Mouse (Mus musculus) limb, embryonic 11.5 days (tissue): ENCODE measurements around the gene Ctdsp2. TPM values are rescaled to one million over a fixed set of nuclear protein-coding genes. Genes with fewer than 3 reads are reported as not detected.

Source experiments
- ATAC-seq: fragments of 200-750 bp; cut with Nextera tagmentation; 2 replicates; pipeline ENCODE4 v1.8.0; 2017; ENCODE audit warnings: low read depth; ENCODE audit not compliant: insufficient number of reproducible peaks, low FRiP score, low TSS enrichment
- DNase-seq: peaks from one replicate; pipeline ENCODE4 v3.0.0-alpha.2; 2015; ENCODE audit warnings: low spot score
- H3K27ac ChIP-seq: fragments of 300-500 bp; sonication (generic); replicated peaks from 2 replicates; pipeline ENCODE4 v1.5.1; 2014; ENCODE audit warnings: low read depth, mild to moderate bottlenecking, low read length
- H3K27me3 ChIP-seq: fragments of 300-500 bp; sonication (generic); 2 replicates; pipeline ENCODE4 v1.6.1; 2014; ENCODE audit warnings: mild to moderate bottlenecking, low read length, mixed read lengths; ENCODE audit not compliant: control insufficient read depth, insufficient read depth
- H3K36me3 ChIP-seq: fragments of 300-500 bp; sonication (generic); 2 replicates; pipeline ENCODE4 v1.6.1; 2014; ENCODE audit warnings: mild to moderate bottlenecking, low read length, moderate library complexity, mixed read lengths; ENCODE audit not compliant: control insufficient read depth, insufficient read depth
- H3K4me1 ChIP-seq: fragments of 300-500 bp; sonication (generic); 2 replicates; pipeline ENCODE4 v1.6.1; 2014; ENCODE audit warnings: low read length, mixed read lengths; ENCODE audit not compliant: control insufficient read depth, insufficient read depth
- H3K4me2 ChIP-seq: fragments of 300-500 bp; sonication (generic); 2 replicates; pipeline ENCODE4 v1.6.1; 2014; ENCODE audit warnings: low read depth, mild to moderate bottlenecking, moderate library complexity; ENCODE audit not compliant: severe bottlenecking
- H3K4me3 ChIP-seq: fragments of 300-500 bp; sonication (generic); 2 replicates; pipeline ENCODE4 v1.5.1; 2014; ENCODE audit warnings: low read depth, low read length
- H3K9ac ChIP-seq: fragments of 300-500 bp; sonication (generic); 2 replicates; pipeline ENCODE4 v1.6.1; 2014; ENCODE audit warnings: mild to moderate bottlenecking, low read length
- H3K9me3 ChIP-seq: fragments of 300-500 bp; sonication (generic); 2 replicates; pipeline ENCODE4 v1.6.1; 2016; ENCODE audit warnings: low read length; ENCODE audit not compliant: control insufficient read depth
- WGBS: fragments of 180-500 bp; shearing (Covaris S2); extraction: QIAGEN DNeasy Blood & Tissue Kit; methylation state at CpG from one replicate; pipeline ENCODE4 v1.1.7; 2014; 5-methylcytosine and 5-hydroxymethylcytosine counted together
- microRNA counts: library from miRNA; unstranded; fragments of <30 nt; microRNA quantifications from one replicate; lab custom pipeline; 2016
- microRNA-seq: library from miRNA; unstranded; fragments of <30 nt; microRNA quantifications from one replicate; pipeline ENCODE4, GENCODE M21; 2016
- polyA plus RNA-seq: library from polyadenylated mRNA; unstranded; fragments of >200 nt; fragmentation: Nextera tagmentation; extraction: Ambion mirVana; gene quantifications from 2 replicates; pipeline ENCODE4 v1.2.1, GENCODE M21; 2014

The Ctdsp2 gene
- polyA plus RNA-seq, 1 experiment from 2014 or later = 77.3 TPM

- 5% methylated on average over 35 of the region's 35 CpGs for WGBS
- DNase-seq = no peak
These were observed 70.3 kb downstream of the Ctdsp2 start for GRCm38 (mm10) chr10:127048608-127049394.

More at GRCm38 (mm10) chr10:127048608-127049394, 70.3 kb downstream of the Ctdsp2 start:
- Histone ChIP-seq H3K36me3 (no peaks in the 10 kb centered on the region; the same call in 1 of the 2 replicates), H3K4me2 (peak overlapping the region; percentile 17; the same call in 1 of the 2 replicates), H3K9me3 (no peaks in the 10 kb centered on the region), H3K4me1 (0 out of 2 replicates have a peak, but pooled peaks cover 6% of the 10 kb centered on the region), H3K27me3 (peaks cover 39% of the 10 kb centered on the region), H3K4me3 (0 out of 2 replicates have a peak overlapping the region, but pooled peaks have one; percentile 5), H3K27ac (no peak overlapping the region), H3K9ac (no peak overlapping the region)
- no peak for ATAC-seq

MicroRNAs within 50 kb of the gene (microRNA counts, 519-probe panel; counts per million panel counts)
- 3,292 counts per million, percentile 42 among the panel's probes with 10 or more counts for microRNA mmu-miR-26a (lab: Ali Mortazavi, UCI)
- microRNA mmu-miR-546 (lab: Ali Mortazavi, UCI) = not detected

Small RNAs within 50 kb of the gene (microRNA-seq; reads per million reads assigned to microRNA genes)
- 40.0 reads per million, percentile 38 among the genes with 10 or more reads in this experiment for gene Mir26a-2
- gene Mir546 = 0.92 reads per million

Other genes starting within 250 kb of the Ctdsp2 start
- gene Atp23, start 77.4 kb upstream of the Ctdsp2 start, polyA plus RNA-seq = 20.8 and 21.9 TPM in 2 replicates
- 0.07 and 0.16 TPM in 2 replicates for gene Avil, start 22.0 kb downstream of the Ctdsp2 start, polyA plus RNA-seq
- 87.4 and 91.8 TPM in 2 replicates for gene Tsfm, start 52.1 kb downstream of the Ctdsp2 start, polyA plus RNA-seq
- 47.6 and 50.4 TPM in 2 replicates for gene Mettl1, start 62.7 kb downstream of the Ctdsp2 start, polyA plus RNA-seq
- 0.19 and 0.31 TPM in 2 replicates for gene Eef1akmt3, start 62.8 kb downstream of the Ctdsp2 start, polyA plus RNA-seq
- gene Cyp27b1, start 69.5 kb downstream of the Ctdsp2 start, polyA plus RNA-seq = not detected in 2 replicates
- 1.2 and 1.6 TPM in 2 replicates for gene March9, start 81.5 kb downstream of the Ctdsp2 start, polyA plus RNA-seq
- gene Cdk4, start 84.8 kb downstream of the Ctdsp2 start, polyA plus RNA-seq = 2,988 and 3,194 TPM in 2 replicates
- 123 and 134 TPM in 2 replicates for gene Tspan31, start 91.5 kb downstream of the Ctdsp2 start, polyA plus RNA-seq
- gene Agap2, start 96.6 kb downstream of the Ctdsp2 start, polyA plus RNA-seq = 0.05 and 0.06 TPM in 2 replicates
- 29.5 and 32.7 TPM in 2 replicates for gene Os9, start 142.4 kb downstream of the Ctdsp2 start, polyA plus RNA-seq
- gene B4galnt1, start 186.5 kb downstream of the Ctdsp2 start, polyA plus RNA-seq = 3.4 TPM in 2 replicates
- 2.7 and 4.1 TPM in 2 replicates for gene Slc26a10, start 201.9 kb downstream of the Ctdsp2 start, polyA plus RNA-seq
- gene Arhgef25, start 211.4 kb downstream of the Ctdsp2 start, polyA plus RNA-seq = 37.2 and 40.3 TPM in 2 replicates
- 138 TPM in 2 replicates for gene Dtx3, start 217.0 kb downstream of the Ctdsp2 start, polyA plus RNA-seq
- gene Pip4k2c, start 232.9 kb downstream of the Ctdsp2 start, polyA plus RNA-seq = 17.8 and 20.3 TPM in 2 replicates